Mouse (Mus musculus) hindbrain, embryonic 16.5 days (tissue): ENCODE results near the gene Tns1. TPM values are rescaled to one million over a fixed set of nuclear protein-coding genes. Genes with fewer than 3 reads are reported as not detected.

Experiments
- ATAC-seq: fragments of 200-750 bp; cut with Nextera tagmentation; 2 replicates; pipeline ENCODE4 v1.8.0; 2017; ENCODE audit warnings: moderate TSS enrichment, moderate library complexity
- H3K27ac ChIP-seq: fragments of 300-500 bp; sonication (generic); 2 replicates; pipeline ENCODE4 v1.5.1; 2014; ENCODE audit warnings: low read depth, mild to moderate bottlenecking, control low read depth, low read length, moderate library complexity
- H3K27me3 ChIP-seq: fragments of 300-500 bp; sonication (generic); replicated peaks from 2 replicates; pipeline ENCODE4 v1.6.1; 2014; ENCODE audit warnings: low read length; ENCODE audit not compliant: control insufficient read depth, insufficient read depth
- H3K36me3 ChIP-seq: fragments of 300-500 bp; sonication (generic); 2 replicates; pipeline ENCODE4 v1.6.1; 2014; ENCODE audit warnings: mild to moderate bottlenecking, low read length, moderate library complexity, mixed read lengths; ENCODE audit not compliant: control insufficient read depth, insufficient read depth
- H3K4me1 ChIP-seq: fragments of 300-500 bp; sonication (generic); 2 replicates; pipeline ENCODE4 v1.6.1; 2014; ENCODE audit warnings: low read depth, low read length; ENCODE audit not compliant: control insufficient read depth, insufficient read depth
- H3K4me2 ChIP-seq: fragments of 300-500 bp; sonication (generic); 2 replicates; pipeline ENCODE4 v1.6.1; 2014; ENCODE audit warnings: mild to moderate bottlenecking, low read length, control low read depth, moderate library complexity
- H3K4me3 ChIP-seq: fragments of 300-500 bp; sonication (generic); 2 replicates; pipeline ENCODE4 v1.5.1; 2014; ENCODE audit warnings: mild to moderate bottlenecking, low read length, control low read depth, moderate library complexity
- H3K9ac ChIP-seq: fragments of 300-500 bp; sonication (generic); 2 replicates; pipeline ENCODE4 v1.6.1; 2014; ENCODE audit warnings: low read depth, mild to moderate bottlenecking, control low read depth, low read length, moderate library complexity
- H3K9me3 ChIP-seq: fragments of 300-500 bp; sonication (generic); 2 replicates; pipeline ENCODE4 v1.6.1; 2014; ENCODE audit warnings: mild to moderate bottlenecking, low read length, moderate library complexity; ENCODE audit not compliant: control insufficient read depth
- WGBS: fragments of 180-500 bp; shearing (Covaris S2); extraction: QIAGEN DNeasy Blood & Tissue Kit; methylation state at CpG from one replicate; pipeline ENCODE4 v1.1.7; 2014; 5-methylcytosine and 5-hydroxymethylcytosine counted together
- polyA plus RNA-seq: library from polyadenylated mRNA; unstranded; fragments of >200 nt; fragmentation: Nextera tagmentation; extraction: Ambion mirVana; gene quantifications from 2 replicates; pipeline ENCODE4 v1.2.1, GENCODE M21; 2015

The Tns1 gene
- polyA plus RNA-seq, 1 experiment from 2014 or later, result 13.5 TPM

- 85% methylated on average over 7 of the region's 7 CpGs for WGBS
- Histone ChIP-seq H3K9ac (no peak overlapping the region), H3K4me3 (no peak overlapping the region), H3K9me3 (no peaks in the 10 kb centered on the region), H3K27me3 (no peaks in the 10 kb centered on the region), H3K27ac (no peak overlapping the region), H3K4me2 (no peak overlapping the region), H3K4me1 (peaks cover 5% of the 10 kb centered on the region; the same call in 1 of the 2 replicates), H3K36me3 (no peaks in the 10 kb centered on the region)
- ATAC-seq, result no peak
Measured at GRCm38 (mm10) chr1:74085566-74085965, 38.7 kb downstream of the Tns1 start.

GRCm38 (mm10) chr1:74084752-74085151 lies 39.5 kb downstream of the Tns1 start:
- H3K9me3 ChIP-seq, result no peaks in the 10 kb centered on the region
- no peak overlapping the region for H3K27ac ChIP-seq
- H3K9ac ChIP-seq, result no peak overlapping the region
- H3K4me1 ChIP-seq, result peaks cover 5% of the 10 kb centered on the region; the same call in 1 of the 2 replicates
- 53% methylated on average over 5 of the region's 5 CpGs for WGBS
- no peaks in the 10 kb centered on the region for H3K36me3 ChIP-seq
- no peak overlapping the region for H3K4me3 ChIP-seq
- no peak for ATAC-seq
- no peaks in the 10 kb centered on the region for H3K27me3 ChIP-seq
- no peak overlapping the region for H3K4me2 ChIP-seq

- Histone ChIP-seq H3K4me2 (no peak overlapping the region), H3K9ac (no peak overlapping the region), H3K27ac (no peak overlapping the region), H3K36me3 (no peaks in the 10 kb centered on the region), H3K4me1 (peaks cover 5% of the 10 kb centered on the region; the same call in 1 of the 2 replicates), H3K27me3 (no peaks in the 10 kb centered on the region), H3K9me3 (no peaks in the 10 kb centered on the region), H3K4me3 (no peak overlapping the region)
- peak; percentile 42; the same call in 1 of the 2 replicates for ATAC-seq
- WGBS, result 42% methylated on average over 6 of the region's 6 CpGs
Measured at GRCm38 (mm10) chr1:74084065-74084705, 40.1 kb downstream of the Tns1 start.

GRCm38 (mm10) chr1:74082841-74083463 lies 41.3 kb downstream of the Tns1 start:
- Histone ChIP-seq H3K4me2 (no peak overlapping the region), H3K27me3 (no peaks in the 10 kb centered on the region), H3K9me3 (no peaks in the 10 kb centered on the region), H3K4me3 (no peak overlapping the region), H3K27ac (no peak overlapping the region), H3K36me3 (no peaks in the 10 kb centered on the region), H3K9ac (no peak overlapping the region), H3K4me1 (peaks cover 5% of the 10 kb centered on the region; the same call in 1 of the 2 replicates)
- ATAC-seq, result no peak
- WGBS, result 20% methylated on average over 6 of the region's 6 CpGs

GRCm38 (mm10) chr1:74081573-74081989 lies 42.7 kb downstream of the Tns1 start:
- Histone ChIP-seq H3K4me3 (no peak overlapping the region), H3K4me1 (peaks cover 5% of the 10 kb centered on the region; the same call in 1 of the 2 replicates), H3K4me2 (no peak overlapping the region), H3K27me3 (no peaks in the 10 kb centered on the region), H3K27ac (no peak overlapping the region), H3K9me3 (no peaks in the 10 kb centered on the region), H3K9ac (no peak overlapping the region), H3K36me3 (no peaks in the 10 kb centered on the region)
- peak; percentile 31; the same call in 1 of the 2 replicates for ATAC-seq
- 42% methylated on average over 2 of the region's 2 CpGs for WGBS

- Histone ChIP-seq H3K9me3 (no peaks in the 10 kb centered on the region), H3K4me2 (no peak overlapping the region), H3K36me3 (no peaks in the 10 kb centered on the region), H3K4me3 (no peak overlapping the region), H3K27ac (no peak overlapping the region), H3K27me3 (no peaks in the 10 kb centered on the region), H3K4me1 (0 out of 2 replicates have a peak, but pooled peaks cover 2% of the 10 kb centered on the region), H3K9ac (no peak overlapping the region)
- ATAC-seq, result no peak
- WGBS, result 10% methylated on average over 2 of the region's 2 CpGs
Measured at GRCm38 (mm10) chr1:74077353-74077752, 46.9 kb downstream of the Tns1 start.

GRCm38 (mm10) chr1:74076230-74076629 lies 48.0 kb downstream of the Tns1 start:
- Histone ChIP-seq H3K27me3 (no peaks in the 10 kb centered on the region), H3K4me2 (no peak overlapping the region), H3K4me3 (no peak overlapping the region), H3K27ac (no peak overlapping the region), H3K9ac (no peak overlapping the region), H3K4me1 (no peaks in the 10 kb centered on the region), H3K36me3 (no peaks in the 10 kb centered on the region), H3K9me3 (no peaks in the 10 kb centered on the region)
- 73% methylated on average over 4 of the region's 4 CpGs for WGBS
- ATAC-seq, result no peak

GRCm38 (mm10) chr1:74074693-74075485 lies 49.4 kb downstream of the Tns1 start:
- 89% methylated on average over 7 of the region's 7 CpGs for whole genome bisulfite sequencing
- Histone ChIP-seq H3K4me1 (no peaks in the 10 kb centered on the region), H3K9me3 (no peaks in the 10 kb centered on the region)

GRCm38 (mm10) chr1:74073791-74074190 lies 50.5 kb downstream of the Tns1 start:
- H3K27me3 ChIP-seq, result no peaks in the 10 kb centered on the region
- ATAC-seq, result no peak
- H3K36me3 ChIP-seq, result no peaks in the 10 kb centered on the region
- H3K9me3 ChIP-seq, result no peaks in the 10 kb centered on the region
- no peak overlapping the region for H3K4me3 ChIP-seq
- no peak overlapping the region for H3K27ac ChIP-seq
- WGBS, result 81% methylated on average over 6 of the region's 6 CpGs
- H3K4me2 ChIP-seq, result no peak overlapping the region
- peaks cover 1% of the 10 kb centered on the region for H3K4me1 ChIP-seq
- no peak overlapping the region for H3K9ac ChIP-seq

More at GRCm38 (mm10) chr1:74074693-74075485, 49.4 kb downstream of the Tns1 start:
- no peak for ATAC-seq
- Histone ChIP-seq H3K36me3 (no peaks in the 10 kb centered on the region), H3K4me3 (no peak overlapping the region), H3K4me2 (no peak overlapping the region), H3K27ac (no peak overlapping the region), H3K9ac (no peak overlapping the region), H3K27me3 (no peaks in the 10 kb centered on the region)
